Mouse (Mus musculus): ENCODE data around the gene Eme1. TPM values are rescaled to one million over a fixed set of nuclear protein-coding genes. Genes with fewer than 3 reads are reported as not detected.
"Not testable (repeated sequence)": the region's sequence is repeated elsewhere in the genome, so short reads cannot be mapped to it uniquely, and the experiment has no call there.

The Eme1 gene
- total RNA-seq, 2 experiments from 2014 or later: 4.3 to 4.5 TPM

GRCm38 (mm10) chr11:94651241-94651640, 2.5 kb downstream of the Eme1 start:
- not testable (repeated sequence) for DNase-seq (ENCODE audit: low spot score in 2 of 2)

GRCm38 (mm10) chr11:94646457-94646856, 7.3 kb downstream of the Eme1 start:
- DNase-seq (ENCODE audit: low spot score in 2 of 2): no peak

- DNase-seq (ENCODE audit: low spot score in 2 of 2): no peak
These were observed 9.1 kb downstream of the Eme1 start for GRCm38 (mm10) chr11:94644461-94645219.

- DNase-seq (ENCODE audit: low spot score in 2 of 2): no peak
These were observed 19.3 kb downstream of the Eme1 start for GRCm38 (mm10) chr11:94634431-94634830.

- DNase-seq (ENCODE audit: low spot score in 2 of 2): no peak
These were observed 20.8 kb downstream of the Eme1 start for GRCm38 (mm10) chr11:94632988-94633387.

GRCm38 (mm10) chr11:94631969-94632368, 21.8 kb downstream of the Eme1 start:
- DNase-seq (ENCODE audit: low spot score in 2 of 2): no peak

- peak in 1 of 2 experiments; percentile 50 for DNase-seq (ENCODE audit: low spot score in 2 of 2)
These were observed 23.4 kb downstream of the Eme1 start for GRCm38 (mm10) chr11:94630199-94631011.

GRCm38 (mm10) chr11:94629884-94630198, 23.9 kb downstream of the Eme1 start:
- DNase-seq (ENCODE audit: low spot score in 2 of 2): no peak

- DNase-seq (ENCODE audit: low spot score in 2 of 2): peak; percentile 95
These were observed 24.4 kb downstream of the Eme1 start, which contains the start of gene Lrrc59 for GRCm38 (mm10) chr11:94629199-94629883. Lrrc59 (plus strand) TSS chr11:94629767.

- DNase-seq (ENCODE audit: low spot score in 2 of 2): no peak
These were observed 31.6 kb downstream of the Eme1 start for GRCm38 (mm10) chr11:94622162-94622561.

GRCm38 (mm10) chr11:94621458-94621852, 32.3 kb downstream of the Eme1 start:
- no peak for DNase-seq (ENCODE audit: low spot score in 2 of 2)

GRCm38 (mm10) chr11:94620766-94621457, 32.9 kb downstream of the Eme1 start:
- no peak for DNase-seq (ENCODE audit: low spot score in 2 of 2)

GRCm38 (mm10) chr11:94617646-94618045, 36.1 kb downstream of the Eme1 start:
- DNase-seq (ENCODE audit: low spot score in 2 of 2): no peak

GRCm38 (mm10) chr11:94615494-94615893, 38.3 kb downstream of the Eme1 start:
- no peak for DNase-seq (ENCODE audit: low spot score in 2 of 2)

- no peak for DNase-seq (ENCODE audit: low spot score in 2 of 2)
These were observed 39.2 kb downstream of the Eme1 start for GRCm38 (mm10) chr11:94614603-94615002.

GRCm38 (mm10) chr11:94610744-94611740, 42.7 kb downstream of the Eme1 start:
- no peak for DNase-seq (ENCODE audit: low spot score in 2 of 2)

- no peak for DNase-seq (ENCODE audit: low spot score in 2 of 2)
These were observed 51.3 kb downstream of the Eme1 start for GRCm38 (mm10) chr11:94602356-94602955.

- DNase-seq (ENCODE audit: low spot score in 2 of 2): peak; percentile 80 to 86
These were observed 52.2 kb downstream of the Eme1 start, which contains the start of gene Acsf2 for GRCm38 (mm10) chr11:94601321-94602281. Acsf2 (minus strand) TSS chr11:94601871.

Measured in gastrocnemius, postnatal 4 days (tissue).